Mouse (Mus musculus): ENCODE data around the gene Kcne1. TPM values are rescaled to one million over a fixed set of nuclear protein-coding genes. Genes with fewer than 3 reads are reported as not detected.

The Kcne1 gene
- polyA plus RNA-seq, 1 experiment from 2014 or later = 0.41 TPM

GRCm38 (mm10) chr16:92320361-92320760 is 38.9 kb downstream of the Kcne1 start:
- Histone ChIP-seq H3K36me3 (replicated peaks) (no peaks in the 10 kb centered on the region; the same call in 1 of the 2 replicates), H3K27me3 (ENCODE audit: poor library complexity, severe bottlenecking) (0 out of 2 replicates have a peak, but pooled peaks cover 4% of the 10 kb centered on the region), H3K27ac (no peak overlapping the region), H3K4me3 (no peak overlapping the region), H3K4me1 (peaks cover 14% of the 10 kb centered on the region), H3K9me3 (peaks cover 5% of the 10 kb centered on the region; the same call in 1 of the 2 replicates)
- DNase-seq (ENCODE audit: extremely low spot score, low spot score) = no peak
- WGBS = 90% methylated on average over 3 of the region's 3 CpGs

- WGBS = 66% methylated on average over 20 of the region's 20 CpGs
- 0 out of 2 replicates have a peak, but pooled peaks cover 4% of the 10 kb centered on the region for H3K27me3 ChIP-seq (ENCODE audit: poor library complexity, severe bottlenecking)
Observed at GRCm38 (mm10) chr16:92319353-92320109, 39.7 kb downstream of the Kcne1 start.

GRCm38 (mm10) chr16:92316049-92316738 is 43.1 kb downstream of the Kcne1 start:
- no peak for DNase-seq (ENCODE audit: extremely low spot score, low spot score)
- H3K27me3 ChIP-seq (ENCODE audit: poor library complexity, severe bottlenecking) = 0 out of 2 replicates have a peak, but pooled peaks cover 1% of the 10 kb centered on the region
- no peak overlapping the region for H3K27ac ChIP-seq
- H3K4me1 ChIP-seq = peaks cover 5% of the 10 kb centered on the region
- H3K36me3 ChIP-seq (replicated peaks) = peaks cover 23% of the 10 kb centered on the region
- 83% methylated on average over 7 of the region's 7 CpGs for WGBS
- H3K9me3 ChIP-seq = peaks cover 5% of the 10 kb centered on the region; the same call in 1 of the 2 replicates
- no peak overlapping the region for H3K4me3 ChIP-seq

More at GRCm38 (mm10) chr16:92319353-92320109, 39.7 kb downstream of the Kcne1 start:
- peaks cover 7% of the 10 kb centered on the region for H3K4me1 ChIP-seq
- no peak for DNase-seq (ENCODE audit: extremely low spot score, low spot score)
- peaks cover 5% of the 10 kb centered on the region; the same call in 1 of the 2 replicates for H3K9me3 ChIP-seq
- H3K4me3 ChIP-seq = no peak overlapping the region
- H3K36me3 ChIP-seq (replicated peaks) = no peaks in the 10 kb centered on the region; the same call in 1 of the 2 replicates
- no peak overlapping the region for H3K27ac ChIP-seq

GRCm38 (mm10) chr16:92313953-92314741 is 45.1 kb downstream of the Kcne1 start:
- 47% methylated on average over 13 of the region's 13 CpGs for WGBS
- Histone ChIP-seq H3K4me1 (peaks cover 10% of the 10 kb centered on the region), H3K27ac (0 out of 2 replicates have a peak overlapping the region, but pooled peaks have one; percentile 35), H3K9me3 (peaks cover 5% of the 10 kb centered on the region; the same call in 1 of the 2 replicates), H3K27me3 (ENCODE audit: poor library complexity, severe bottlenecking) (no peaks in the 10 kb centered on the region), H3K36me3 (replicated peaks) (peaks cover 38% of the 10 kb centered on the region), H3K4me3 (no peak overlapping the region)
- peak; percentile 48 for DNase-seq (ENCODE audit: extremely low spot score, low spot score)

GRCm38 (mm10) chr16:92309126-92309525 is 50.1 kb downstream of the Kcne1 start:
- H3K36me3 ChIP-seq (replicated peaks) = peaks cover 71% of the 10 kb centered on the region
- H3K4me3 ChIP-seq = no peak overlapping the region
- 60% methylated on average over 4 of the region's 4 CpGs for WGBS
- peaks cover 10% of the 10 kb centered on the region for H3K4me1 ChIP-seq
- no peak overlapping the region for H3K27ac ChIP-seq
- no peaks in the 10 kb centered on the region for H3K9me3 ChIP-seq
- DNase-seq (ENCODE audit: extremely low spot score, low spot score) = no peak
- no peaks in the 10 kb centered on the region for H3K27me3 ChIP-seq (ENCODE audit: poor library complexity, severe bottlenecking)

- Histone ChIP-seq H3K9me3 (no peaks in the 10 kb centered on the region), H3K27ac (no peak overlapping the region), H3K27me3 (ENCODE audit: poor library complexity, severe bottlenecking) (no peaks in the 10 kb centered on the region), H3K4me3 (no peak overlapping the region), H3K4me1 (peaks cover 10% of the 10 kb centered on the region), H3K36me3 (replicated peaks) (peaks cover 65% of the 10 kb centered on the region)
- no peak for DNase-seq (ENCODE audit: extremely low spot score, low spot score)
- WGBS = 88% methylated on average over 3 of the region's 3 CpGs
Observed at GRCm38 (mm10) chr16:92307947-92308346, 51.3 kb downstream of the Kcne1 start.

- WGBS = 92% methylated on average over 2 of the region's 2 CpGs
- no peak overlapping the region for H3K4me3 ChIP-seq
- no peak overlapping the region for H3K27ac ChIP-seq
- DNase-seq (ENCODE audit: extremely low spot score, low spot score) = no peak
- H3K4me1 ChIP-seq = peaks cover 34% of the 10 kb centered on the region
- no peaks in the 10 kb centered on the region for H3K27me3 ChIP-seq (ENCODE audit: poor library complexity, severe bottlenecking)
- peaks cover 42% of the 10 kb centered on the region for H3K36me3 ChIP-seq (replicated peaks)
- no peaks in the 10 kb centered on the region for H3K9me3 ChIP-seq
Observed at GRCm38 (mm10) chr16:92305519-92305918, 53.7 kb downstream of the Kcne1 start.

GRCm38 (mm10) chr16:92302506-92302905 is 56.8 kb downstream of the Kcne1 start:
- Histone ChIP-seq H3K4me1 (peaks cover 28% of the 10 kb centered on the region), H3K9me3 (no peaks in the 10 kb centered on the region), H3K27me3 (ENCODE audit: poor library complexity, severe bottlenecking) (no peaks in the 10 kb centered on the region), H3K36me3 (replicated peaks) (peaks cover 25% of the 10 kb centered on the region), H3K4me3 (peak overlapping the region; percentile 80), H3K27ac (peak overlapping the region; percentile 58; the same call in 1 of the 2 replicates)
- DNase-seq (ENCODE audit: extremely low spot score, low spot score) = no peak
- 64% methylated on average over 5 of the region's 5 CpGs for WGBS

- peak overlapping the region; percentile 91 for H3K27ac ChIP-seq
- DNase-seq (ENCODE audit: extremely low spot score, low spot score) = no peak
- no peaks in the 10 kb centered on the region for H3K27me3 ChIP-seq (ENCODE audit: poor library complexity, severe bottlenecking)
- peak overlapping the region; percentile 80 for H3K4me3 ChIP-seq
- no peaks in the 10 kb centered on the region for H3K9me3 ChIP-seq
- peaks cover 28% of the 10 kb centered on the region for H3K4me1 ChIP-seq
- H3K36me3 ChIP-seq (replicated peaks) = peaks cover 19% of the 10 kb centered on the region
- 37% methylated on average over 5 of the region's 5 CpGs for WGBS
Observed at GRCm38 (mm10) chr16:92301989-92302388, 57.3 kb downstream of the Kcne1 start.

- DNase-seq (ENCODE audit: extremely low spot score, low spot score) = no peak
- Histone ChIP-seq H3K27ac (peak overlapping the region; percentile 91), H3K36me3 (replicated peaks) (peaks cover 14% of the 10 kb centered on the region), H3K4me1 (peaks cover 28% of the 10 kb centered on the region), H3K27me3 (ENCODE audit: poor library complexity, severe bottlenecking) (peaks cover 5% of the 10 kb centered on the region; the same call in 1 of the 2 replicates), H3K4me3 (peak overlapping the region; percentile 80), H3K9me3 (no peaks in the 10 kb centered on the region)
- WGBS = under 1% methylated on average over 12 of the region's 12 CpGs
Observed at GRCm38 (mm10) chr16:92301412-92301806, 57.9 kb downstream of the Kcne1 start.

- peak within 1 kb of the TSS; percentile 80 for H3K4me3 ChIP-seq
- peaks cover 28% of the 10 kb centered on the region for H3K4me1 ChIP-seq
- no peaks in the 10 kb centered on the region for H3K9me3 ChIP-seq
- peak within 1 kb of the TSS; percentile 91 for H3K27ac ChIP-seq
- WGBS = 9% methylated on average over 32 of the region's 32 CpGs
- DNase-seq (ENCODE audit: extremely low spot score, low spot score) = peak; percentile 95
- peaks cover 5% of the 10 kb centered on the region; the same call in 1 of the 2 replicates for H3K27me3 ChIP-seq (ENCODE audit: poor library complexity, severe bottlenecking)
- H3K36me3 ChIP-seq (replicated peaks) = peaks cover 8% of the 10 kb centered on the region
Observed at GRCm38 (mm10) chr16:92300649-92301411, 58.4 kb downstream of the Kcne1 start, which contains the start of gene Smim11. Gene Smim11 (plus strand): TSS chr16:92301286.

All from forebrain, embryonic 10.5 days (tissue).